Mouse (Mus musculus) midbrain, embryonic 14.5 days (tissue): ENCODE measurements at regions not wholly inside any gene's neighbourhood (a gene's known extent, or its start where the extent isn't known, plus 50 kb on each side); places are given as distances from the start of the nearest gene placed in this dataset.

Experiments used
- ATAC-seq: fragments of 200-750 bp; cut with Nextera tagmentation; 2 replicates; pipeline ENCODE4 v1.8.0; 2017; ENCODE audit warnings: moderate number of reproducible peaks, moderate library complexity; ENCODE audit not compliant: low FRiP score, low TSS enrichment
- DNase-seq: peaks from one replicate; pipeline ENCODE4 v3.0.0-alpha.2; 2015
- H3K27ac ChIP-seq: fragments of 300-500 bp; sonication (generic); replicated peaks from 2 replicates; pipeline ENCODE4 v1.5.1; 2014; ENCODE audit warnings: mild to moderate bottlenecking, low read depth, low read length, moderate library complexity
- H3K27me3 ChIP-seq: fragments of 300-500 bp; sonication (generic); 2 replicates; pipeline ENCODE4 v1.6.1; 2014; ENCODE audit warnings: low read length, control low read depth, mixed read lengths; ENCODE audit not compliant: control insufficient read depth, insufficient read depth
- H3K36me3 ChIP-seq: fragments of 300-500 bp; sonication (generic); 2 replicates; pipeline ENCODE4 v1.6.1; 2014; ENCODE audit warnings: low read length, control low read depth; ENCODE audit not compliant: control insufficient read depth, insufficient read depth
- H3K4me1 ChIP-seq: fragments of 300-500 bp; sonication (generic); 2 replicates; pipeline ENCODE4 v1.6.1; 2014; ENCODE audit warnings: mild to moderate bottlenecking, antibody characterized with exemption, low read length, control low read depth; ENCODE audit not compliant: control insufficient read depth, insufficient read depth
- H3K4me2 ChIP-seq: fragments of 300-500 bp; sonication (generic); 2 replicates; pipeline ENCODE4 v1.6.1; 2014; ENCODE audit warnings: mild to moderate bottlenecking, low read length, moderate library complexity
- H3K4me3 ChIP-seq: fragments of 300-500 bp; sonication (generic); replicated peaks from 2 replicates; pipeline ENCODE4 v1.5.1; 2014; ENCODE audit warnings: low read depth, low read length
- H3K9ac ChIP-seq: fragments of 300-500 bp; sonication (generic); replicated peaks from 2 replicates; pipeline ENCODE4 v1.6.1; 2014; ENCODE audit warnings: mild to moderate bottlenecking, low read length, moderate library complexity
- H3K9me3 ChIP-seq: fragments of 300-500 bp; sonication (generic); 2 replicates; pipeline ENCODE4 v1.6.1; 2016; ENCODE audit warnings: low read length, control low read depth, mixed read lengths; ENCODE audit not compliant: control insufficient read depth
- WGBS: fragments of 180-500 bp; shearing (Covaris S2); extraction: QIAGEN DNeasy Blood & Tissue Kit; methylation state at CpG from one replicate; pipeline ENCODE4 v1.1.7; 2014; 5-methylcytosine and 5-hydroxymethylcytosine counted together

DNA sequence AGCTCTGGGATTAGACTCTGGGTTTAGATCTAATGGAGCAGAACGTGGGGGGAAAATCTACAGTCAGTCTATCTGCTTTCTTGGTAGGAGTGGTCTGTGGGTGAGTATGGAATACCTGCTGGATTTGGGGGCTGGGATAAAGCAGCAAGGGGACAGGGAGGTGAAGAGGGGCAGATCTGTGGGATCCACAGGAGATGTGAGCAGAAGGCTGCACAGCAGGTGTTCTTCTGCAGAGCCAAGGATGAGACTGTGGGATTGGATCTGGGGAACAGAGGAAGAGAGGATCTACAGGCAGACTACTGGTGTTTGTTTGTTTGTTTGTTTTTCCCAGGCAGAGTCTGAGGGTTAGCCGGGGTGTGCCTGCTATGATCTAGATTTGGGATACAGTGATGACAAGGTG, 284.5 kb downstream of the Phkb start:
- ATAC-seq, result no peak
- no peak overlapping the region for H3K4me3 ChIP-seq
- H3K9ac ChIP-seq, result no peak overlapping the region
- 74% methylated on average over 2 of the region's 2 CpGs for WGBS
- no peaks in the 10 kb centered on the region for H3K36me3 ChIP-seq
- H3K9me3 ChIP-seq, result no peaks in the 10 kb centered on the region
- H3K4me1 ChIP-seq, result no peaks in the 10 kb centered on the region
- no peaks in the 10 kb centered on the region for H3K27me3 ChIP-seq
- H3K4me2 ChIP-seq, result no peak overlapping the region
- no peak overlapping the region for H3K27ac ChIP-seq
- no peak for DNase-seq

DNA sequence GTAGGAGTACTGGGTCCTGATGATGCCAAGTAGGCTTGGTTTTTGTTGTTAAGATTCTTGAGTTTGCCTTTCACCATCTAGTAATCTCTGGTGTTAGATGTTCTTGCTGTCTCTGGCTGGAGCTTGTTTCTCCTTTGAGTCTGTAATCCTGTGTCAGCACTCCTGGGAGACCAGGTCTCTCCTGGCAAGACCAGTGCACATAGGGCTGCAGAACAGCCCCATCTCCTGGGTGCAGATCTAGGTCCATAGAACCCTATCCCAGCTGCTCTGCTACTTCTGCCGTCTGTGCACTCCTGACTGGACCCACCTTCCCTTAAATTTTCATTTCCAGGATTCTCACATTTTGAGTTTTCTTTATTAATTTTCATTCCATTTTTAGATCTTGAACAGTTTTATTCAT, 283.9 kb downstream of the Phkb start:
- DNase-seq, result no peak
- no peak for ATAC-seq
- H3K27me3 ChIP-seq, result no peaks in the 10 kb centered on the region
- H3K27ac ChIP-seq, result no peak overlapping the region
- no peaks in the 10 kb centered on the region for H3K36me3 ChIP-seq
- H3K4me1 ChIP-seq, result no peaks in the 10 kb centered on the region
- H3K9me3 ChIP-seq, result no peaks in the 10 kb centered on the region
- no peak overlapping the region for H3K4me3 ChIP-seq
- no peak overlapping the region for H3K9ac ChIP-seq
- 84% methylated on average over 1 of the region's 1 CpGs for WGBS
- H3K4me2 ChIP-seq, result no peak overlapping the region
